Mouse (Mus musculus): Measurements from ENCODE around the gene Elac2. TPM values are rescaled to one million over a fixed set of nuclear protein-coding genes. Genes with fewer than 3 reads are reported as not detected.

Elac2 gene
- polyA plus RNA-seq (2016; fragmentation: Nextera tagmentation; extraction: Ambion mirVana), result 35.6 and 38.7 TPM in 2 replicates

DNA sequence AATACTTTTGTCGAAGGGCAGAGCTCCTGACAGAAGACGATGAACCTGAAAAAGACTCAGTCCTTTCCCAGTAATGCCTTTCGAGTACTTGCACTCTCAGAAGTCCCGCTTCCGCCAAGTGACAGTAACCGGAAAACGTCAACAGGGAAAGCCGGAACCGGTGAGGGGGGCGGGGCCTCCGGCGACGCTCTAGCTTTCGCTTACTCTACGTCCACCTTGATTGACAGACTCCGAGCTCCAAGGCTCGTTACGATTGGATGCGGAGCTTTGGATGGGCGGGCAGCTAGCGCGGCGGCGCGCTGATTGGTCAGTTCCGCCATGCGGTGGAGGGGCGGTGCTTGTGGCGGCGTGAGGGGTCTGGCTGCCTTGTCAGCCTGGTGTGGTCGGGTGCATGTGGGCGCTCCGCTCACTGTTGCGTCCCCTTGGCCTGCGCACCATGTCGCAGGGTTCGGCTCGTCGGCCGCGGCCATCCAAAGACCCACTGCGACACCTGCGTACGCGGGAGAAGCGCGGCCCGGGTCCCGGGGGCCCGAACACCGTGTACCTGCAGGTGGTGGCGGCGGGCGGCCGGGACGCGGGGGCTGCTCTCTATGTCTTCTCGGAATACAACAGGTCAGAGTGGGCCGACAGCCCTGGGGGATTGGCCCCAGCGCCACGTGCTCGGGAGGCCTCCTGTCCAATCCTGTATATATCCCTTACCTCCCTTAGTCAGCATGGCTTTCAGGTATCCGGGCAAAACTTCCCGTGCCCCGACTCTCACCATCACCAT, at the start of gene Elac2:
TSS of gene Elac2 (plus strand) at position 319 of the 769 bp plus-strand sequence.
- H3K27me3 ChIP-seq (ENCODE audit: low read depth, poor library complexity, severe bottlenecking), result no peaks in the 10 kb centered on the region
- peak; percentile 98 for DNase-seq (ENCODE audit: low spot score)
- peaks cover 36% of the 10 kb centered on the region for H3K36me3 ChIP-seq
- under 1% methylated on average over 65 of the region's 65 CpGs for WGBS
- H3K9me3 ChIP-seq (replicated peaks), result no peaks in the 10 kb centered on the region
- peaks cover 19% of the 10 kb centered on the region for H3K4me1 ChIP-seq
- peak within 1 kb of the TSS; percentile 95 for H3K4me3 ChIP-seq
- H3K27ac ChIP-seq (replicated peaks), result peak within 1 kb of the TSS; percentile 85

DNA sequence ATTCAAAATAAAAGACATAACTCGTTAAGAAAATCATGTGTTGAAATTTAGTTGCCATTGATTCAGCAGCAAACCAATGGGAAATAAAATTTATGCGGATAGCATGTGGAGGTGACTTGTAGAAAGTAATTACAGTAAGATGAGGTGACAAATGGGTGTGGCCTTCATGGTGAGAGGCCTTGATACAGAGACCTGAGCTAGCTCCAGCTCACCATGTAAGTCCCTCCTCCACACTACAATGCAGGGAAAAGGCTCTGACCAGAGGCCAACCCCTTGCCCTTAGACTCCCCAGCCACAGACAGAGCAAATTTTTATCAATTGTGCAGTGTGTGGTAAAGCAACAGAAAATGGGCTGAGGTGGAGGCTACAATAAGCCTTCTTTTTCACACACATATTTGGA, 49.7 kb upstream of the Elac2 start:
- no peak for DNase-seq (ENCODE audit: low spot score)
- Histone ChIP-seq H3K4me1 (no peaks in the 10 kb centered on the region), H3K4me3 (no peak overlapping the region), H3K27me3 (ENCODE audit: low read depth, poor library complexity, severe bottlenecking) (no peaks in the 10 kb centered on the region), H3K9me3 (replicated peaks) (no peaks in the 10 kb centered on the region), H3K36me3 (no peaks in the 10 kb centered on the region), H3K27ac (replicated peaks) (no peak overlapping the region)
- 89% methylated on average over 2 of the region's 2 CpGs for WGBS

DNA sequence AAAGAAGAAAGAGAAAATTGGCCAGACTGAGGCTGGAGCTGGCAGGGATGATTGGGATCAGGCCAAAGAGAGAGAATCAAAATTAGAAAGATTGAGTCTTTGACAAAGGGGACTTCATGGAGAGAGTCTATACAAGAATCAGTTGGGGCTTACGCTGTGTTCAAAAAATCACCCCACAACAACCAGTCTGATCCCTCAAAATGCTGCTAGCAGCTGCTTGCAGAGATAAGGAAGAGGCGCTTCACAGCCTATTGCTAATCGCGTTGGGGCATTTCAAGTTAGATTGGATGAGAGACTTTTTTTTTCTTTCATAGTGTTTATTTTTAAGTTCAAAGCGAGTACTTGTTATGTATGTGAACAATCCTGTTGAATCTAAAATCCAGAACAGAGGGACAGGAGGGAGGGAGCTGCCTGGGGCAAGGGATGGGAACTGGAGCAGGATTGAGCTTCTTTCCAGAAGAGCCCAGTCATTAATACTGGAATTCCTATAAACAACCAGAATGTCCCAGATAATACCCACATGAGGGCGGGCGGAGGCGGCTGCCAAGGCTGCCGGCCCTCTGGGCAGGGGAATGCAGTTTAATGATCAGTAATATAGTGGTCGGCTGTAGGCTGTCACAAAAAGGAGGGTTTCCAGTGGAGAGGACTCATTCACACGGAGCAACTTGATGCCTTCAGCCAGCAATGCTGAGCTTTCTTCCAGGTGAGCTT, 47.6 kb upstream of the Elac2 start:
- H3K9me3 ChIP-seq (replicated peaks), result no peaks in the 10 kb centered on the region
- no peaks in the 10 kb centered on the region for H3K36me3 ChIP-seq
- peaks cover 3% of the 10 kb centered on the region; the same call in 1 of the 2 replicates for H3K4me1 ChIP-seq
- H3K27ac ChIP-seq (replicated peaks), result no peak overlapping the region
- H3K4me3 ChIP-seq, result no peak overlapping the region
- no peaks in the 10 kb centered on the region for H3K27me3 ChIP-seq (ENCODE audit: low read depth, poor library complexity, severe bottlenecking)
- DNase-seq (ENCODE audit: low spot score), result peak; percentile 13
- 77% methylated on average over 11 of the region's 11 CpGs for WGBS

DNA sequence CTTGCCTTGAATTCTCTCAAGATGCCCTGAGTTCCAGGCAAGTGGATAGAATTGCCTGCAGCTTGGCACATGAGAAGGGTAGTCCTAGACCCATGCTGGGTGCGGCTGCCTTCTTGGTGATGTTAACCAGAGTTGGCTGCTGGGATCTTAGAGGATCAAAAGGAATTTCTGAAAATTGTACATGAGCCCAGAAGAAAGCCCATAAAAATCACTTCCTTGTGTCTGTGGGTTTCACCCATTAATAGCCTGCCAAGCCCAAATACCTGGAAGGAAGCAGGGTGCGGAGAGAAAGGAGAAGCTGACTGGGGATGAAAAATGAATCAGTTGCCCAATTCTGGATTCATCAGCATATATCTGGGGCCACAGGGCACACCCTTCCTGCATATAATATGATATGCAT, 41.6 kb upstream of the Elac2 start:
- no peak for DNase-seq (ENCODE audit: low spot score)
- Histone ChIP-seq H3K27me3 (ENCODE audit: low read depth, poor library complexity, severe bottlenecking) (no peaks in the 10 kb centered on the region), H3K27ac (replicated peaks) (no peak overlapping the region), H3K4me1 (peaks cover 3% of the 10 kb centered on the region; the same call in 1 of the 2 replicates), H3K9me3 (replicated peaks) (no peaks in the 10 kb centered on the region), H3K36me3 (no peaks in the 10 kb centered on the region), H3K4me3 (no peak overlapping the region)
- WGBS, result 89% methylated on average over 2 of the region's 2 CpGs

DNA sequence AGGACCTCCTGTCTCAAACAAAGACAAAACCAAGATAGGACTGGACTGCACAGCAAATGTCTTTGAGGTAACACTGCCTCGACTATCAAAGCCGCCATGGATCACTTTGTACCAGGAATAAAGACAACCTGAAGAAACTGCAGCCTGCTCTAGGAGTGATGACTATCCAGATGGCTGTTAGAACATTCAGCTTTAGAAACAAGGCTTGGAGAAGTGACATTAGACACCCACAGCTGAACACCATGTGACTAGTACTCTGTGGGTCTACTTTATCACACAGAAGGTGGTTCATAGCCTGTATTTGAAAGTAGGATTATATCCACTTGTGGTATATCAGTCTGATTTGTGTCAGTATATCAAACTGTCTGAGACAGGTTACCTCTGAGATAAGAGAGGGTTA, 37.6 kb upstream of the Elac2 start:
- DNase-seq (ENCODE audit: low spot score), result no peak
- no peaks in the 10 kb centered on the region for H3K27me3 ChIP-seq (ENCODE audit: low read depth, poor library complexity, severe bottlenecking)
- H3K9me3 ChIP-seq (replicated peaks), result no peaks in the 10 kb centered on the region
- no peak overlapping the region for H3K4me3 ChIP-seq
- H3K4me1 ChIP-seq, result no peaks in the 10 kb centered on the region
- no peaks in the 10 kb centered on the region for H3K36me3 ChIP-seq
- no peak overlapping the region for H3K27ac ChIP-seq (replicated peaks)
- WGBS, result 91% methylated on average over 2 of the region's 2 CpGs

DNA sequence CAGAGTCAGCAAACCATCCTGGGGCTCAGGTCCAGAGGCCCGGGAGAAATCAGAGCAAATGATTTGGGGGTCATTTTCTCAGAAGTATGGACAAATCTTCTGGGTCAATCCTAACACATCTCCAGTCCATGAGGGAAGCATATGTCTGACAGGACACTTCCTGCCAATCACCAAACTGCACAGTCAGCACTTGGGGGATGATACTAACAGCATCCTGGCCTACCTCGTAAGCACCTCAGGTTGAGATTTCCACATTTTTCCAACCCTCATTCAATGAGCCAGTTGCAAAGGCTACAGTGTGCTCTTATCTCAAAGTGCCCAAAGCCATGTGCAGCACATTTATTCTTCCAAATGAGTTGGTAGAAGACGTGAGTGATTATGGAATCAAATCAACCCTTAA, 29.1 kb upstream of the Elac2 start:
- Histone ChIP-seq H3K4me3 (no peak overlapping the region), H3K27me3 (ENCODE audit: low read depth, poor library complexity, severe bottlenecking) (no peaks in the 10 kb centered on the region), H3K36me3 (no peaks in the 10 kb centered on the region), H3K4me1 (no peaks in the 10 kb centered on the region), H3K9me3 (replicated peaks) (no peaks in the 10 kb centered on the region), H3K27ac (replicated peaks) (no peak overlapping the region)
- no peak for DNase-seq (ENCODE audit: low spot score)
- 92% methylated on average over 3 of the region's 3 CpGs for WGBS

DNA sequence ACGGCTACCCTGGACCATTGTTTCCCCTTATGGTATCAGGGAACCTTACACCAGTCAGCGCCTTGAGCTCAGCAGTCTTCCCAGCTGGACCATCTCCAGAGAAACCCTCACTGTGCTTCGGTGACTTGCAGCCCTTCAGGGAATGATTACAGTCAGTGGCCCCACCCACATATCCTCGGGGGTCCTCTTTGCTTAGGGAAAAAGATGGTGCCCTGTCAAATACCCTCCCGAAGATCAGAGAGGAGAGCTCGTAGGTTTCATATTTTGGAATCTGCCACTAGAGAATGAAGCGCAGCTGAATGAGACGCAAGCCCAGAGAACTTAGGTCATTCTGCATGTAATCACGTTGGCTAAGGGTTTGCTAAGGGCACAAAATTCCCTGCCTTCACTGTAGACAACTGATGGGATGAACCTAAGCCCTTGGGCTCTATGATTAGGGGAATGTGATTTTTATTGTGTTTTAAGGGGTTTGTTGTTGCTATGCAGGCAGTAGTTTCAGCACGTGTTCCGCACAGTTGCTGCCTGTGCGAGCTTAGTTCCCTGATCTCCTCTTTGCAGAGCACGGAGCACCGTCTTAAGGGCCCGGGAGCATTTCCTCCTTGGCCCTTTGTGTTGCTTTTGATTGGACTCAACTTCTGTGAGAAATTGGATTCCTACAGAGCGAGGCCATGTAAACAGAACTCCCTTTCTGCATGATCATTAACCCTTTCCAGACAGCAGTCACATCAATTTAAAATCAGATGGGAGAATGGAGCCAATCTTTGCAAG, 21.7 kb upstream of the Elac2 start:
- Histone ChIP-seq H3K27me3 (ENCODE audit: low read depth, poor library complexity, severe bottlenecking) (no peaks in the 10 kb centered on the region), H3K4me3 (peak overlapping the region; percentile 28), H3K27ac (replicated peaks) (no peak overlapping the region), H3K36me3 (no peaks in the 10 kb centered on the region), H3K9me3 (replicated peaks) (no peaks in the 10 kb centered on the region), H3K4me1 (peaks cover 13% of the 10 kb centered on the region)
- WGBS, result 18% methylated on average over 16 of the region's 16 CpGs
- DNase-seq (ENCODE audit: low spot score), result peak; percentile 30

DNA sequence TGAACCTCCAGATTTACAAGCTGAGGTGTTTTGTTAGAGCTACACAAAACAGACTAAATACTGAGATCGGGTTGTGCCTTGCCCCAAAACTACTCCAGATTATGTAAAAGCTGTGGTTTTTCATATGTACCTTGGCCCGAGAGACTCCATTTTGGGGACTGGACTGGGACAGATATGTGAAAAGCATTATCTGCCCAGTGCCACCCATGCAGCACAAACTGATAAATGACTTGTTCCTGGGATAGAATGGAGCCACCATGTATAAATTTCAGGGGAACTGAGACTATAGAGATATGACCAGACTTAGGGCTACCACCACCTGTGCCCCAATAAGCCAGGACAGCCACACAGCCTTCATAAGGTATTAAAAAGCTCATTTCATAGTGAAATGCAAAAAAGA, 16.2 kb upstream of the Elac2 start:
- Histone ChIP-seq H3K4me3 (no peak overlapping the region), H3K9me3 (replicated peaks) (no peaks in the 10 kb centered on the region), H3K27ac (replicated peaks) (no peak overlapping the region), H3K27me3 (ENCODE audit: low read depth, poor library complexity, severe bottlenecking) (no peaks in the 10 kb centered on the region), H3K36me3 (no peaks in the 10 kb centered on the region), H3K4me1 (peaks cover 2% of the 10 kb centered on the region)
- 86% methylated on average over 2 of the region's 2 CpGs for WGBS
- no peak for DNase-seq (ENCODE audit: low spot score)

DNA sequence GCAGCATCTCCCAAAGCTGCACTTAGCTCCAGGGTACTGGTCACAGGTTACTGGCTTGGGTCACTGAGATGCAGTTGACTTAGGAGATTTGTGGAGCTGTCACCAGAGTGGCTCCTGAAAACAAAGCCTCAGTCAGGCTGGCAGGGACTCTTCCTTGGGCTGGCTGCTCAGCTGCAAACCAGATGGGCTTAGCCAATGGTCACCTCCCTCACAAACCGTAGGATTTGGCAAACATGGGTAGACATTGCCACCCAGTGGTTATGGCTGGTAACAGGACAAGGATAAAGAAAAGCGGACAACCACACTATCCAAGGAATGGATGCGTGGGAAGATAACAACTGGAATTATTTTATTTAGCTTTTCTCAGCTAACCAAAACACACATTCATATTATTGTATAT, 10.3 kb upstream of the Elac2 start:
- H3K27me3 ChIP-seq (ENCODE audit: low read depth, poor library complexity, severe bottlenecking), result peaks cover 18% of the 10 kb centered on the region
- H3K27ac ChIP-seq (replicated peaks), result peak overlapping the region; percentile 76
- peaks cover 6% of the 10 kb centered on the region for H3K4me1 ChIP-seq
- peak; percentile 84 for DNase-seq (ENCODE audit: low spot score)
- no peak overlapping the region for H3K4me3 ChIP-seq
- WGBS, result 12% methylated on average over 3 of the region's 3 CpGs
- H3K9me3 ChIP-seq (replicated peaks), result no peaks in the 10 kb centered on the region
- no peaks in the 10 kb centered on the region for H3K36me3 ChIP-seq

DNA sequence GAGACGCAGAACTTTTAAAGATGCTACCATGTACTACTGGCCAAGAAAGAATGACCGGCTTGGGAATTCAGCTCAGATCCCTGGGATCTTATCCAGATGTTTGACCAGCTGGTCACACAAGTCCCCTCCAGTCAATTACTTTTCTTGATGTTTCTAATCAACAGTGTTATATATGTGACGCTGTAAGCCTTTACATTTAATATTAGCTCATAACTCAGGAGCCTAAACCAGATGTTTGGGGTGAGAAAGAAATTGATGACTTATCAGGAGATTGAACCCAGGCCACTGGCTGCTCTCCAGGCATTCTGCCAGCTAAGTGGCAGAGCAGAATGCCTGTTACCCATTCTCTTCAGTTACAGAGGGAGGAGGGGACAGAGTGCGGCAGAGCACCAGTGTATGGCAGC, 9.9 kb upstream of the Elac2 start:
- Histone ChIP-seq H3K9me3 (replicated peaks) (no peaks in the 10 kb centered on the region), H3K4me1 (peaks cover 6% of the 10 kb centered on the region), H3K4me3 (no peak overlapping the region), H3K27me3 (ENCODE audit: low read depth, poor library complexity, severe bottlenecking) (peaks cover 18% of the 10 kb centered on the region), H3K27ac (replicated peaks) (no peak overlapping the region), H3K36me3 (no peaks in the 10 kb centered on the region)
- no peak for DNase-seq (ENCODE audit: low spot score)
- WGBS, result 59% methylated on average over 4 of the region's 4 CpGs

DNA sequence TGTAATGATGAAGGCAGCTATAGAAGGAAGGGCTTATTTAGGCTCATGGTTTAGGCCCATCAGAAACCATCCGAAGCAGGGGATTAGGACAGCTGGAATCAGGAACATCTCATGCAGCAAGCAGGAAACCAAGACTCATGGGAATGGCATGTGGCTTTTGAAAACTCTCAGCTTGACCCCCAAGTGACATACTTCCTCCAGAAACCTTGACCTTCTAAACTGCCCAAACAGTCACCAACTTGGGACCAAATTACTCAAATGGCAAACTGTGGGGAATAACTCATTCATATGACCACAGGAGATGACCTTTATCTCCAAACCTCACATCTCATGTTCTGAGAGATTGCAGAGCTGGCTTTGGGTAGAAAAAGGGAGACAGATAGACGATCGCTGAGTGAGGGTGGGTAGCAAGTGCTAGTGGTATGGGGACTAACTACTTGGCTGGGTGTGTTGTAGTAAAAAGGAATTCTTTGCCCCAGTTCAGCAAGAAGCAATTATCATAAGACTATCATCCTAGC, 7.3 kb upstream of the Elac2 start:
- no peak for DNase-seq (ENCODE audit: low spot score)
- H3K4me1 ChIP-seq, result peaks cover 6% of the 10 kb centered on the region
- peaks cover 18% of the 10 kb centered on the region for H3K27me3 ChIP-seq (ENCODE audit: low read depth, poor library complexity, severe bottlenecking)
- H3K4me3 ChIP-seq, result no peak overlapping the region
- H3K27ac ChIP-seq (replicated peaks), result no peak overlapping the region
- no peaks in the 10 kb centered on the region for H3K9me3 ChIP-seq (replicated peaks)
- 83% methylated on average over 3 of the region's 3 CpGs for WGBS
- no peaks in the 10 kb centered on the region for H3K36me3 ChIP-seq

DNA sequence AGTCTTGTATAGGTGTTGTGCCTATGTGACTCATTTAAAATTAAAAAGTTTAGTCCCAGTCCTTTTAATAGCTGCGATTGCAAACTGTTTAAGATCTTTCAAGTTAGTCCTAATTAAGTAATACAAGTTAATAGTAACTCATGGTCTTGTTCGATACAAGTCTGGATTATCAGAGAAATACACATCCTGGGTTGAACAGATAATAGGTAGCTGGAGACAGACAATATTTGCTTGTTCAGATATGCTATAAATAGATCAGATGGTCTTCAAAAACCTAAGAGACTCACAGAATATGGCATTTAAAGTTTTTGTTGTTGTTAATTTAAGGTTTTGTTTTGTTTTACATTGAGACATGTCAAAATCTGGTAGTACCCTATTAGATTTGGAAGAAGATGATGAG, 6.4 kb upstream of the Elac2 start:
- WGBS, result 79% methylated on average over 2 of the region's 2 CpGs
- H3K9me3 ChIP-seq (replicated peaks), result no peaks in the 10 kb centered on the region
- no peak overlapping the region for H3K4me3 ChIP-seq
- DNase-seq (ENCODE audit: low spot score), result no peak
- H3K36me3 ChIP-seq, result no peaks in the 10 kb centered on the region
- peaks cover 18% of the 10 kb centered on the region for H3K27me3 ChIP-seq (ENCODE audit: low read depth, poor library complexity, severe bottlenecking)
- peaks cover 6% of the 10 kb centered on the region for H3K4me1 ChIP-seq
- no peak overlapping the region for H3K27ac ChIP-seq (replicated peaks)

Measured in midbrain, embryonic 10.5 days (tissue).